Mouse (Mus musculus) macrophage (primary cell): ENCODE results near the gene Kcnq1. TPM values are rescaled to one million over a fixed set of nuclear protein-coding genes. Genes with fewer than 3 reads are reported as not detected.

Experiments
- H3K27ac ChIP-seq: fragments of 350-480 bp; formaldehyde crosslinking; 2 replicates; pipeline ENCODE4 v1.9.0; 2021
- H3K36me3 ChIP-seq: fragments of 350-480 bp; formaldehyde crosslinking; 2 replicates; pipeline ENCODE4 v1.9.0; 2021; ENCODE audit errors: inconsistent target
- H3K4me3 ChIP-seq: fragments of 350-480 bp; formaldehyde crosslinking; 2 replicates; pipeline ENCODE4 v1.9.0; 2021; ENCODE audit errors: inconsistent target
- H3K79me2 ChIP-seq: fragments of 350-480 bp; formaldehyde crosslinking; 2 replicates; pipeline ENCODE4 v1.9.0; 2021; ENCODE audit errors: inconsistent target
- WGBS: methylation state at CpG from one replicate; pipeline ENCODE4 v1.1.7; 2026; ENCODE audit warnings: inconsistent platforms; ENCODE audit not compliant: missing documents; 5-methylcytosine and 5-hydroxymethylcytosine counted together
- polyA plus RNA-seq: library from polyadenylated mRNA; stranded (reverse); fragments of 250-400 nt; gene quantifications from 3 replicates; pipeline ENCODE4 v1.2.4, GENCODE M21; 2018; ENCODE audit warnings: inconsistent platforms

Kcnq1 gene
- polyA plus RNA-seq, 1 experiment from 2014 or later, result 0.07 TPM

- Histone ChIP-seq H3K36me3 (no peaks in the 10 kb centered on the region), H3K4me3 (no peak overlapping the region), H3K79me2 (no peaks in the 10 kb centered on the region), H3K27ac (no peak overlapping the region)
- 82% methylated on average over 5 of the region's 5 CpGs for WGBS
These were observed 356.4 kb downstream of the Kcnq1 start for GRCm38 (mm10) chr7:143462516-143462915.

- WGBS, result 15% methylated on average over 11 of the region's 11 CpGs
- Histone ChIP-seq H3K36me3 (no peaks in the 10 kb centered on the region), H3K79me2 (no peaks in the 10 kb centered on the region), H3K27ac (no peak overlapping the region), H3K4me3 (no peak overlapping the region)
These were observed 357.8 kb downstream of the Kcnq1 start for GRCm38 (mm10) chr7:143463865-143464415.

- Histone ChIP-seq H3K4me3 (no peak overlapping the region), H3K79me2 (no peaks in the 10 kb centered on the region), H3K36me3 (no peaks in the 10 kb centered on the region), H3K27ac (no peak overlapping the region)
- 17% methylated on average over 55 of the region's 56 CpGs for WGBS
These were observed 358.8 kb downstream of the Kcnq1 start for GRCm38 (mm10) chr7:143464811-143465560.

GRCm38 (mm10) chr7:143466099-143466677, 360.0 kb downstream of the Kcnq1 start:
- WGBS, result 13% methylated on average over 14 of the region's 14 CpGs
- no peaks in the 10 kb centered on the region for H3K36me3 ChIP-seq
- H3K27ac ChIP-seq, result no peak overlapping the region
- no peaks in the 10 kb centered on the region for H3K79me2 ChIP-seq
- H3K4me3 ChIP-seq, result no peak overlapping the region

GRCm38 (mm10) chr7:143467714-143468113, 361.6 kb downstream of the Kcnq1 start:
- WGBS, result 37% methylated on average over 4 of the region's 6 CpGs
- H3K27ac ChIP-seq, result no peak overlapping the region
- H3K79me2 ChIP-seq, result no peaks in the 10 kb centered on the region
- H3K4me3 ChIP-seq, result no peak overlapping the region
- H3K36me3 ChIP-seq, result no peaks in the 10 kb centered on the region

GRCm38 (mm10) chr7:143469946-143470345, 363.8 kb downstream of the Kcnq1 start:
- 13% methylated on average over 8 of the region's 8 CpGs for WGBS
- Histone ChIP-seq H3K79me2 (no peaks in the 10 kb centered on the region), H3K4me3 (no peak overlapping the region), H3K36me3 (no peaks in the 10 kb centered on the region), H3K27ac (no peak overlapping the region)

GRCm38 (mm10) chr7:143473347-143474101, 367.4 kb downstream of the Kcnq1 start, which contains the start of gene Slc22a18:
Gene Slc22a18, plus strand, starts transcription at chr7:143473736.
- no peaks in the 10 kb centered on the region for H3K79me2 ChIP-seq
- no peaks in the 10 kb centered on the region for H3K36me3 ChIP-seq
- H3K27ac ChIP-seq, result no peak within 1 kb of the TSS
- peak within 1 kb of the TSS; percentile 17; the same call in 1 of the 2 replicates for H3K4me3 ChIP-seq
- WGBS, result 20% methylated on average over 4 of the region's 4 CpGs

- Histone ChIP-seq H3K36me3 (no peaks in the 10 kb centered on the region), H3K79me2 (no peaks in the 10 kb centered on the region), H3K4me3 (no peak overlapping the region), H3K27ac (no peak overlapping the region)
- WGBS, result 79% methylated on average over 10 of the region's 10 CpGs
These were observed 368.6 kb downstream of the Kcnq1 start for GRCm38 (mm10) chr7:143474811-143475210.

- WGBS, result 44% methylated on average over 11 of the region's 11 CpGs
- no peak overlapping the region for H3K27ac ChIP-seq
- no peak overlapping the region for H3K4me3 ChIP-seq
- no peaks in the 10 kb centered on the region for H3K79me2 ChIP-seq
- H3K36me3 ChIP-seq, result no peaks in the 10 kb centered on the region
These were observed 369.7 kb downstream of the Kcnq1 start for GRCm38 (mm10) chr7:143475876-143476275.

Other genes starting within 250 kb of the Kcnq1 start
- gene Th, start 175.2 kb upstream of the Kcnq1 start, polyA plus RNA-seq, result not detected in 3 replicates
- gene Ascl2, start 137.1 kb upstream of the Kcnq1 start, polyA plus RNA-seq, result 0.18 to 1.9 TPM (median 0.23 TPM) in 3 replicates
- gene Tspan32, start 101.3 kb upstream of the Kcnq1 start, polyA plus RNA-seq, result 12.2 to 22.1 TPM (median 14.6 TPM) in 3 replicates
- gene Cd81, start 53.6 kb upstream of the Kcnq1 start, polyA plus RNA-seq, result 105 to 150 TPM (median 143 TPM) in 3 replicates
- 11.1 to 20.1 TPM (median 14.3 TPM) in 3 replicates for gene Tssc4, start 37.1 kb upstream of the Kcnq1 start, polyA plus RNA-seq
- gene Trpm5, start 11.7 kb upstream of the Kcnq1 start, polyA plus RNA-seq, result not detected in 3 replicates